Mouse (Mus musculus) ES-E14 (cell line): Measurements from ENCODE around the gene Rad1. TPM values are rescaled to one million over a fixed set of nuclear protein-coding genes. Genes with fewer than 3 reads are reported as not detected.
"Not testable (repeated sequence)": the region's sequence is repeated elsewhere in the genome, so short reads cannot be mapped to it uniquely, and the experiment has no call there.

ENCODE experiments used
- DNase-seq: peaks from one replicate; pipeline ENCODE4 v3.0.0-alpha.2; 2013; ENCODE audit warnings: low read depth, low spot score
- H3K27ac ChIP-seq: 2 replicates; pipeline ENCODE4 v1.5.1; 2012; ENCODE audit warnings: low read depth, mild to moderate bottlenecking, low read length, moderate library complexity, mixed read lengths; ENCODE audit not compliant: poor library complexity, insufficient read depth, severe bottlenecking
- H3K36me3 ChIP-seq: 2 replicates; pipeline ENCODE4 v1.6.1; 2012; ENCODE audit warnings: mild to moderate bottlenecking, low read length, moderate library complexity, mixed read lengths; ENCODE audit not compliant: control insufficient read depth, poor library complexity, insufficient read depth, severe bottlenecking
- H3K4me1 ChIP-seq, 2 experiments: fragments of 150-350 bp in 1 of 2; sonication (generic) in 1 of 2; 2 replicates each; pipeline ENCODE4 v1.6.1; 2012; ENCODE audit warnings: low read length in 2 of 2, mild to moderate bottlenecking in 1 of 2, mixed read lengths in 1 of 2; ENCODE audit not compliant: control insufficient read depth in 2 of 2, insufficient read depth in 2 of 2, poor library complexity in 1 of 2
- H3K4me3 ChIP-seq, 2 experiments: fragments of 150-350 bp in 1 of 2; sonication (generic) in 1 of 2; 2 replicates each; pipeline ENCODE4 v1.5.1; 2012; ENCODE audit warnings: low read length in 2 of 2, low read depth in 1 of 2, mild to moderate bottlenecking in 1 of 2, mixed read lengths in 1 of 2; ENCODE audit not compliant: insufficient read depth in 1 of 2, poor library complexity in 1 of 2, severe bottlenecking in 1 of 2
- H3K9ac ChIP-seq: 2 replicates; pipeline ENCODE4 v1.6.1; 2012; ENCODE audit warnings: low read depth, mild to moderate bottlenecking, low read length, mixed read lengths; ENCODE audit not compliant: poor library complexity, insufficient read depth, severe bottlenecking
- H3K9me3 ChIP-seq: fragments of 150-350 bp; sonication (generic); 2 replicates; pipeline ENCODE4 v1.6.1; 2012; ENCODE audit warnings: low read depth, mild to moderate bottlenecking, low read length; ENCODE audit not compliant: control insufficient read depth, insufficient read depth
- CHD2 ChIP-seq: IDR thresholded peaks from 2 replicates; pipeline ENCODE4 v1.6.1; 2014; ENCODE audit warnings: mild to moderate bottlenecking, low read depth, low read length, inconsistent platforms
- HCFC1 ChIP-seq: IDR thresholded peaks from 2 replicates; pipeline ENCODE4 v1.6.1; 2012; ENCODE audit warnings: low read length, inconsistent platforms, borderline replicate concordance; ENCODE audit not compliant: insufficient read depth
- MAFK ChIP-seq: IDR thresholded peaks from 2 replicates; pipeline ENCODE4 v1.6.1; 2014; ENCODE audit warnings: mild to moderate bottlenecking, low read depth, low read length, inconsistent platforms; ENCODE audit not compliant: insufficient read depth
- ZC3H11A ChIP-seq: IDR thresholded peaks from 2 replicates; pipeline ENCODE4 v1.6.1; 2012; ENCODE audit warnings: low read depth, mild to moderate bottlenecking, inconsistent platforms, low read length, borderline replicate concordance
- ZNF384 ChIP-seq: IDR thresholded peaks from 2 replicates; pipeline ENCODE4 v1.6.1; 2012; ENCODE audit warnings: low read depth, low read length, inconsistent platforms
- in situ Hi-C, 2 experiments: fragments of 600-800 bp; cut with MboI; formaldehyde crosslinking; loops; one replicate each; pipeline ENCODE4 v1.15.1; 2025; ENCODE audit warnings: low sequenced_read_pairs in 2 of 2, inconsistent platforms in 1 of 2; ENCODE audit not compliant: unreplicated experiment in 2 of 2
- total RNA-seq: library from RNA; depleted of rRNA; stranded (reverse); fragments of 300-350 nt; gene quantifications from 2 replicates; pipeline ENCODE4 v1.2.3, GENCODE M21; 2012

Gene Rad1
- total RNA-seq, 1 experiment, result 36.6 TPM

DNA sequence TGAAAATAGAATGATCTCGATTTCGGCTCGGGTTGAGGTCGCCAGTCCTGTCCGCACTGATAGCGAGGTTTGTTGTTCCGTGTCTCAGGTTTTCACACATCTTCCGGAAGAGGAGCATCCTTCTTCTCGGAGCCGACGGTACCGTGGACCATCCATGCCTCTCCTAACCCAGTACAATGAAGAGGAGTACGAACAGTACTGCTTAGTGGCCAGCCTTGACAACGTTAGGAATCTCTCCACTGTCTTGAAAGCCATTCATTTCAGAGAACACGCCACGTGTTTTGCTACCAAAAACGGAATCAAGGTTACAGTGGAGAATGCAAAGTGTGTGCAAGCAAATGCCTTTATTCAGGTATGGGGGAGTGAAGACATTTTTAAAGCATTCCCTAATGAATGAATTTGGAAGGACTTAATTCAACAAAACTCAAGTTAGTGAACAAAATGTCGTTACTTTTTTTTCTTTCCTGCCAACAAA is 584 bp downstream of the Rad1 start:
- TF ChIP-seq ZC3H11A (no peak), HCFC1 (no peak), CHD2 (no peak), ZNF384 (no peak), MAFK (no peak)

DNA sequence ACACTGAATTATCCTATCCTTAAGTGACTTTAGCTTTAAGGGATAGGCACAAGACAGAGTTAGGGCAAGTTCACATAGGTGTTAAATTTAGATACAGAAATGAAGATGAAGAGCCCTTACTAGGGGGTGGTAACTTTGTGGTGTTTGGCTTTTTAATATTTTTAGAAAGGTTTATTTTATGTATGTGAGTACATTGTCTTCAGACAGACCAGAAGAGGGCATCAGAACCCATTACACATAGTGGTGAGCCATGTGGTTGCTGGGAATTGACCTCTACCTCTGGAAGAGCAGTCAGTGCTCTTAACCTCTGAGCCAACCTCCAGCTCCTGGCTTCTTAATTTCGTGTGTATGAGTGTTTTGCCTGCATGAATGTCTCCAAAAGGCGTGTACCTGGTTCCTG is 1.4 kb downstream of the Rad1 start:
- no peak for DNase-seq
- peaks cover 0 to 4% of the 10 kb centered on the region in 2 experiments; a peak in 1 of 4 replicates for H3K4me1 ChIP-seq
- peak overlapping the region; percentile 74 for H3K9ac ChIP-seq
- peak overlapping the region; percentile 90 to 96; a peak in 3 of 4 replicates for H3K4me3 ChIP-seq
- no peaks in the 10 kb centered on the region for H3K9me3 ChIP-seq
- H3K36me3 ChIP-seq, result peaks cover 32% of the 10 kb centered on the region
- in situ Hi-C loops, result loop anchor here in 1 of 2 experiments (25.0 kb wide), 1 partner anchor 900 kb away; the partner anchor contains the start of gene Tars
- H3K27ac ChIP-seq, result no peak overlapping the region; the same call in 1 of the 2 replicates
- TF ChIP-seq ZC3H11A (no peak), ZNF384 (no peak), CHD2 (no peak), MAFK (no peak), HCFC1 (no peak)

More for the DNA sequence above, 584 bp downstream of the Rad1 start:
- Histone ChIP-seq H3K4me3 (peak overlapping the region; percentile 90 to 96), H3K9me3 (no peaks in the 10 kb centered on the region), H3K27ac (peak overlapping the region; percentile 74), H3K36me3 (peaks cover 32% of the 10 kb centered on the region), H3K9ac (peak overlapping the region; percentile 89), H3K4me1 (peaks cover 0 to 4% of the 10 kb centered on the region in 2 experiments; a peak in 1 of 4 replicates)
- DNase-seq, result no peak
- in situ Hi-C loops, result loop anchor here in 1 of 2 experiments (25.0 kb wide), 1 partner anchor 901 kb away; the partner anchor contains the start of gene Tars

DNA sequence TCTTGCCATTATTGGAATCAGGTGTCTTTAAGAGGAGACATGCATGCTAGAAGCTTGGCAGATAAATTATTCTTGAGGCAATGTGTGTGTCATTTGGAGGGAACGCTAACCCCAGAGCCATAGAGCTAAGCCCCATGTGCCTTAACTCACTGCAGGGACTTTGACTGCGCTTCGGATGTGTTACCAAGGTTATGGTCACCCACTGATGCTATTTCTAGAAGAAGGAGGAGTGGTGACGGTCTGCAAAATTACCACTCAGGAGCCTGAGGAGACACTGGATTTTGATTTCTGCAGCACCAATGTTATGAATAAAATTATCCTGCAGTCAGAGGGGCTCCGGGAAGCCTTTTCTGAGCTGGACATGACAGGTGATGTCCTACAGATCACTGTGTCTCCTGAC is 4.3 kb downstream of the Rad1 start:
- DNase-seq, result no peak

DNA sequence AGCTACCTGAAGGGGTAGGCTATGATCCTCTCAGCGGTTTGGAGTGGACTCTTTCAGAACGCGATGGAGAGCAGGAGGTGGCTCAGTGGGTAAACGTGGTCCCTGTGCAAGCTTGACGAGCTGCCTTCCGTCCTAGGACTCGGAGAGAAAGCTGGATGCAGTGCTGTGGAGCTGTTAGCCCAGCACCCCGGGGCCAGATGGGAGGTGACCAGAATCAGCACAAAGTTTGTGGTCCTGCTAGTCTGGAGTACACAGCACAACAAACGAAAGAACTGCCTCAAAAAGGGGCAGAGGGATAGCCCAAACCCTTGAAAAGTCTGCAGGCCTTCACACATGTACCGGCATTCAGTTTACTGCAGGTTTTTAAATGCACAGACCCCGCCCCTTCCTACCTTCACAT is 10.1 kb downstream of the Rad1 start:
- Histone ChIP-seq H3K4me3 (peak overlapping the region in 1 of 2 experiments; percentile 12; a peak in 1 of 4 replicates), H3K36me3 (peaks cover 25% of the 10 kb centered on the region), H3K9me3 (no peaks in the 10 kb centered on the region), H3K27ac (peak overlapping the region; percentile 84; the same call in 1 of the 2 replicates), H3K9ac (peak overlapping the region; percentile 35; the same call in 1 of the 2 replicates), H3K4me1 (peaks cover 7 to 8% of the 10 kb centered on the region in 2 experiments; a peak in 3 of 4 replicates)
- DNase-seq, result no peak
- TF ChIP-seq HCFC1, result no peak
- TF ChIP-seq CHD2, result no peak
- TF ChIP-seq ZNF384, result no peak
- TF ChIP-seq ZC3H11A, result no peak
- TF ChIP-seq MAFK, result no peak
- in situ Hi-C loops, result loop anchor here (10.0 to 25.0 kb wide), 2 partner anchors 379 to 891 kb away; partner anchors contain the start of gene Tars (in 1 of the 2)

More for the DNA sequence above, 4.3 kb downstream of the Rad1 start:
- TF ChIP-seq ZNF384 (no peak), HCFC1 (no peak)
- Histone ChIP-seq H3K27ac (no peak overlapping the region), H3K9me3 (no peaks in the 10 kb centered on the region), H3K4me1 (peaks cover 0 to 2% of the 10 kb centered on the region in 2 experiments; a peak in 1 of 4 replicates), H3K36me3 (peaks cover 34% of the 10 kb centered on the region), H3K4me3 (no peak overlapping the region), H3K9ac (no peak overlapping the region)
- in situ Hi-C loops, result loop anchor here (10.0 to 25.0 kb wide), 2 partner anchors 385 to 897 kb away; partner anchors contain the start of gene Tars (in 1 of the 2)

DNA sequence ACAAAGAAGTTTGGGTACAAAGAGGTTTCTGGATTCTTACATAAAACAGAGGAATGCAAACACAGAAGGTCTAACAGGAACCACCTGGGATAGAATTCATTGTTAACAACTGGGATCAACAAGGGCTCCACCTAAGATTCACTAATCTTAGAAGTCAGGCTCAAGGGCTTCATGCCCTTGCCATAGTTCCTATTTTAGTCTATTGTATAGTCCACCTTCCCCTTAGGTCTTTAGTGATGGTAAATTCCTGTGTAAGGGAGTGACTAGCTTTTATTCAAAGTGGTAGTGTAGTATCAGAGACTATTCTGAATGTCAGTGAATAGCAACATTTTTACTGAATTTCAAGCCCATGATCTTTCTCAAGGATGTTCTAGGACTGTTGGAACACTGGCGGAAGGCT is 10.9 kb downstream of the Rad1 start:
- H3K4me1 ChIP-seq, H3K9me3 ChIP-seq, H3K27ac ChIP-seq, DNase-seq, H3K4me3 ChIP-seq, H3K9ac ChIP-seq: not testable (repeated sequence)
- H3K36me3 ChIP-seq, result peaks cover 23% of the 10 kb centered on the region
- in situ Hi-C loops, result loop anchor here (10.0 to 25.0 kb wide), 2 partner anchors 378 to 891 kb away; partner anchors contain the start of gene Tars (in 1 of the 2)
